Mouse (Mus musculus) layer of hippocampus, adult 6 months (tissue): ENCODE results near the gene Phf11d. TPM values are rescaled to one million over a fixed set of nuclear protein-coding genes. Genes with fewer than 3 reads are reported as not detected.

Source experiments
- long read RNA-seq, 2 experiments: library from polyadenylated mRNA; unstranded; transcript quantifications; one replicate each; pipeline ENCODE4 v2.0.0; 2019 to 2020
- polyA plus RNA-seq: library from polyadenylated mRNA; unstranded; fragments of <200 nt; fragmentation: Nextera tagmentation; gene quantifications from 2 replicates; pipeline ENCODE4 v1.2.3, GENCODE M21; 2021

Gene Phf11d
- polyA plus RNA-seq: 0.43 and 1.1 TPM in 2 replicates
- long read RNA-seq, experiment 1: 0 reads
- long read RNA-seq, experiment 2: 0 reads

DNA sequence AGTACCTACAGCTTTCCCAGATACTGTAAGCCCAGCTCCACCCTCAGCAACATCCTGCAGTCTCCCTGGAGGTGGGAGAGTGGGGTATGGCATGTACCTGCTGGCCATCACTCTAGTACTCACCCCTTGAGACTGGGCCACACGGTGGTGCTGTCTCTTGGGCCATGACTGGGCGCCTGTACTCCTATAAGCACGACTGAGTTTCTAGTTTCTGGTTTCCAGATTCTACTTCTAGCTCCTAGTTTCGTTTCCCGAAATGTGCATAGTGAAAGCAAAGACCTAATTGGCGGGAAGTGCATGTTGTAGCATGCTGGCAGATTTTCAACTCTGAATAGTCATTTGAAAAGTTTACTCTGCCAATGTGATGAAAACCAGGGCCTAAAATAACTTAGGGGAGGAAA, at the start of gene Phf11d:
TSS of gene Phf11d (minus strand) at position 227 of the 401 bp plus-strand sequence.

DNA sequence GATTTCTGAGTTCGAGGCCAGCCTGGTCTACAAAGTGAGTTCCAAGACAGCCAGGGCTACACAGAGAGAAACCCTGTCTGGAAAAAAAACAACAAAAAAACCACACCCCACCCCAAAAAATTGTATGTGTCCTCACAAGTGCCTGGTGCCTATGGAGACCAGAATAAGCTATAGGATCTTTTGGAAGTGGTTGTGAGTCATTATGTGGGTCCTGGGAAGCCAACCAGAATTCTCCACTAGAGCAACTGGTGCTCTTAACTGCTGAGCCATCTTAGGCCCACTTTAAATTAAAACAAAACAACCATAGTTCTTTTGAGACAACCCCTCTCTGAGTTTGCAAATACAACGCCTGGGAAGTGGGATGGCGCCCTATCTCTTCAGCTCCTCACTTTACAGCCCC, 30.0 kb upstream of the Phf11d start, which contains the start of gene Phf11c:
TSS of gene Phf11c (minus strand) at position 101 of the 400 bp plus-strand sequence.

DNA sequence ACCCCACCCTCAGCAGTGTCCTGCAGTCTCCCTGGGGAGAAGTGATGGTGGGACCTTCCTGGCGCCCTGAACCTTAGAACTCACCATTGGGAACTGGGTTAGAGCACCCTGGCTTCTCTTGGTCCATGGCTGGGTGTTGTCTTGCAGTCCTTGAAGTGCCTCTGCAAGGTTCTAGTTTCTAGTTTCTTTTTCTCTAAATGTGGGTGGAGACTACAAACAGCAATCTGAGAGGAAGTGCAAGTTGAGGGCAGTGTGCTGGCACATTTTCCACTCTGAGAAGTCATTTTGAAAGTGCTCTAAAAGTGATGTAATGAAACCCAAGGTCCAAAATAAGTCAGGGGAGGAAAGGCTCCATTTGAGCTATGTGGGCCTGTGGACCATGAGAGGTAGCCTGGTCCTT, 24.1 kb downstream of the Phf11d start, which contains the start of gene Phf11b:
TSS of gene Phf11b (minus strand) at position 163 of the 400 bp plus-strand sequence.

Other genes starting within 250 kb of the Phf11d start
- not detected in 2 replicates for gene 1700129C05Rik, start 222.6 kb downstream of the Phf11d start, polyA plus RNA-seq
- not detected in 2 replicates for gene Gm5142, start 186.7 kb downstream of the Phf11d start, polyA plus RNA-seq
- gene Rcbtb1, start 164.3 kb downstream of the Phf11d start, polyA plus RNA-seq: 15.2 and 15.8 TPM in 2 replicates
- gene Gm6904, start 105.3 kb downstream of the Phf11d start, polyA plus RNA-seq: not detected in 2 replicates
- gene Phf11a, start 67.9 kb downstream of the Phf11d start, polyA plus RNA-seq: 0.11 and 0.24 TPM in 2 replicates
- gene Phf11b, start 24.1 kb downstream of the Phf11d start, polyA plus RNA-seq: 0.50 and 0.72 TPM in 2 replicates
- 0.14 and 0.18 TPM in 2 replicates for gene Phf11c, start 29.9 kb upstream of the Phf11d start, polyA plus RNA-seq
- 4.8 and 6.5 TPM in 2 replicates for gene Setdb2, start 75.4 kb upstream of the Phf11d start, polyA plus RNA-seq
- 23.5 and 76.4 TPM in 2 replicates for gene Cab39l, start 75.5 kb upstream of the Phf11d start, polyA plus RNA-seq
- 36.3 and 43.3 TPM in 2 replicates for gene Cdadc1, start 232.5 kb upstream of the Phf11d start, polyA plus RNA-seq